Mouse (Mus musculus) testis, adult 2 months (tissue): ENCODE measurements around the gene Ablim2.

ENCODE experiments used
- CTCF ChIP-seq: fragments of 200-500 bp; IDR thresholded peaks from 2 replicates; pipeline ENCODE4 v1.5.1; 2012; ENCODE audit warnings: low read depth, mild to moderate bottlenecking, inconsistent platforms, low read length, moderate library complexity; ENCODE audit not compliant: control insufficient read depth, insufficient read depth, insufficient replicate concordance
- POLR2A ChIP-seq: fragments of 200-500 bp; IDR thresholded peaks from 2 replicates; pipeline ENCODE4 v1.6.1; 2012; ENCODE audit warnings: low read depth, mild to moderate bottlenecking, inconsistent platforms, low read length, moderate library complexity; ENCODE audit not compliant: control insufficient read depth

DNA sequence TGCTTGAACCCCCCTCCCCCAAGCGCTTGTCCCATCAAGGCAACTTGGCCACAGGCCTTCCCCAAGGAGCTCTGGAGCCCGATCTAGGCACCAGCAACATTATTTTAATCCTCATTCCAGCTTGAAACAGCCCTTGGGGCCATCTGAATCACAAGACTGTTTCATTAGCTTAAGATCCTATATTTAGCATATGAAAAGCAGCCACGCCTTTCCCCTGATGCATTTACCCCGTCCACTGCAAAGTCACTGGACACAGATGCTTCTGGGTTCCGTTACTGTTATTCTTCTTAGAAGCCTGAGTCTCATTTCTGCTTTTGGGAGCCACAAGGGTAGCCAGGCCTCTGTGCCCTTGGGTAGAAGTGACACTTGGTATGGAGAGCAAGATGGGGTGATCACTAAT, 93.8 kb downstream of the Ablim2 start:
- TF ChIP-seq POLR2A (no peak), CTCF (no peak)
